Mouse (Mus musculus) spleen, adult 2 months (tissue): ENCODE results near the gene Gkn2.

ENCODE experiments used
- CTCF ChIP-seq: fragments of 200-500 bp; IDR thresholded peaks from 2 replicates; pipeline ENCODE4 v1.5.1; 2011; ENCODE audit warnings: mild to moderate bottlenecking, inconsistent platforms; ENCODE audit not compliant: insufficient read depth, insufficient read length, insufficient replicate concordance; ENCODE audit errors: extremely low read depth
- POLR2A ChIP-seq: fragments of 200-500 bp; IDR thresholded peaks from 2 replicates; pipeline ENCODE4 v1.6.1; 2011; ENCODE audit warnings: low read depth, low read length, inconsistent platforms

GRCm38 (mm10) chr6:87334361-87335090 is 38.6 kb upstream of the Gkn2 start:
- TF ChIP-seq CTCF (no peak), POLR2A (no peak)
